Mouse (Mus musculus): ENCODE results near the gene Haao.
"Not testable (repeated sequence)": the region's sequence is repeated elsewhere in the genome, so short reads cannot be mapped to it uniquely, and the experiment has no call there.

The Haao gene

GRCm38 (mm10) chr17:83865366-83865765 is 17.6 kb upstream of the Haao start:
- peak; percentile 79 for DNase-seq (ENCODE audit: low read depth, low spot score)

GRCm38 (mm10) chr17:83862134-83862881 is 14.5 kb upstream of the Haao start:
- DNase-seq (ENCODE audit: low read depth, low spot score) = peak; percentile 86

GRCm38 (mm10) chr17:83861444-83862133 is 13.8 kb upstream of the Haao start:
- DNase-seq (ENCODE audit: low read depth, low spot score) = peak; percentile 96

- not testable (repeated sequence) for DNase-seq (ENCODE audit: low read depth, low spot score)
Measured at GRCm38 (mm10) chr17:83860968-83861367, 13.2 kb upstream of the Haao start.

GRCm38 (mm10) chr17:83860224-83860623 is 12.5 kb upstream of the Haao start:
- no peak for DNase-seq (ENCODE audit: low read depth, low spot score)

GRCm38 (mm10) chr17:83859639-83860038 is 11.9 kb upstream of the Haao start:
- no peak for DNase-seq (ENCODE audit: low read depth, low spot score)

GRCm38 (mm10) chr17:83858413-83858812 is 10.7 kb upstream of the Haao start:
- no peak for DNase-seq (ENCODE audit: low read depth, low spot score)

GRCm38 (mm10) chr17:83854284-83854918 is 6.6 kb upstream of the Haao start:
- peak; percentile 83 for DNase-seq (ENCODE audit: low read depth, low spot score)

- peak; percentile 71 for DNase-seq (ENCODE audit: low read depth, low spot score)
Measured at GRCm38 (mm10) chr17:83853831-83854230, 6.1 kb upstream of the Haao start.

GRCm38 (mm10) chr17:83850864-83851263 is 3.1 kb upstream of the Haao start:
- no peak for DNase-seq (ENCODE audit: low read depth, low spot score)

GRCm38 (mm10) chr17:83850458-83850857 is 2.7 kb upstream of the Haao start:
- DNase-seq (ENCODE audit: low read depth, low spot score) = peak; percentile 92

- no peak for DNase-seq (ENCODE audit: low read depth, low spot score)
Measured at GRCm38 (mm10) chr17:83849717-83850116, 2.0 kb upstream of the Haao start.

- DNase-seq (ENCODE audit: low read depth, low spot score) = no peak
Measured at GRCm38 (mm10) chr17:83849081-83849675, 1.4 kb upstream of the Haao start.

- DNase-seq (ENCODE audit: low read depth, low spot score) = no peak
Measured at GRCm38 (mm10) chr17:83848482-83848881, 719 bp upstream of the Haao start.

- DNase-seq (ENCODE audit: low read depth, low spot score) = no peak
Measured at GRCm38 (mm10) chr17:83847100-83847499, 663 bp downstream of the Haao start.

GRCm38 (mm10) chr17:83846301-83847021 is 1.3 kb downstream of the Haao start:
- DNase-seq (ENCODE audit: low read depth, low spot score) = no peak

GRCm38 (mm10) chr17:83845538-83845937 is 2.2 kb downstream of the Haao start:
- no peak for DNase-seq (ENCODE audit: low read depth, low spot score)

GRCm38 (mm10) chr17:83843780-83844179 is 4.0 kb downstream of the Haao start:
- DNase-seq (ENCODE audit: low read depth, low spot score) = no peak

- DNase-seq (ENCODE audit: low read depth, low spot score) = no peak
Measured at GRCm38 (mm10) chr17:83841011-83841410, 6.8 kb downstream of the Haao start.

- DNase-seq (ENCODE audit: low read depth, low spot score) = peak; percentile 48
Measured at GRCm38 (mm10) chr17:83839132-83839531, 8.6 kb downstream of the Haao start.

- DNase-seq (ENCODE audit: low read depth, low spot score) = no peak
Measured at GRCm38 (mm10) chr17:83837659-83838190, 10.0 kb downstream of the Haao start.
